Mouse (Mus musculus): ENCODE results near the gene Bcor.

The Bcor gene

DNA sequence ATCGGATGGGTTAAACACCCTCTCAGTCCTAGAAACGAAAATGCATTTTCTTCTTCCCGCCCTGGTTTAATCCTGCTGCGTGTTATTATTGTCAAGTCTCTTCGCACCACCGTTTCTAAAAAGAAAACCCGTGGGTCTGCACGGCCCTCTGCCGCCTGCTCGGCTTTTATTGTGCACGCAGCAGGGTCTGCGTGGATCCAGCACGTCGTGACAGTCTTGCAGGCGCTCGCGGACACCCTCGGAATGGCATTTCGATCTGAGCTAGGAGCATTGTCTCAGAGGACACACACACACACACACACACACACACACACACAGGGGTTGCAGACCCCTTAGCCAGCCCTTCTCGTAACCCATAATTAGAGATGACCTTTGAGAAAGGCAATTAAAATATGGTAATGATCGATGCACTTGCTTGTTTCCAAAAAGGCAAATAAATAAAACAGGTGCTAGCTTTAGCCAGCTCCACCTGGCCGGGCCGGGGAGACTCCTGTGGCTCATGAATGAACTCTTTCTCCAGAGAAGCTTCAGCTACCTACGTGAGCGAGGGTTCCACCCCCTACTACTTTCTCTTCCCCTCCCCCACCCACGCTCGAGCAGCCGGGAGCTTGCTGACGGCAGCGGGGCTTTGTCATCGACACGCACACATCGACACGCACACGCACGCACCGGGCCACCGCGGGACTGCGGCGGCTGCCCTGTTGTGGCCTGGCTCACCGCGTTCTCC is 8.7 kb downstream of the Bcor start:
- no peak for DNase-seq

DNA sequence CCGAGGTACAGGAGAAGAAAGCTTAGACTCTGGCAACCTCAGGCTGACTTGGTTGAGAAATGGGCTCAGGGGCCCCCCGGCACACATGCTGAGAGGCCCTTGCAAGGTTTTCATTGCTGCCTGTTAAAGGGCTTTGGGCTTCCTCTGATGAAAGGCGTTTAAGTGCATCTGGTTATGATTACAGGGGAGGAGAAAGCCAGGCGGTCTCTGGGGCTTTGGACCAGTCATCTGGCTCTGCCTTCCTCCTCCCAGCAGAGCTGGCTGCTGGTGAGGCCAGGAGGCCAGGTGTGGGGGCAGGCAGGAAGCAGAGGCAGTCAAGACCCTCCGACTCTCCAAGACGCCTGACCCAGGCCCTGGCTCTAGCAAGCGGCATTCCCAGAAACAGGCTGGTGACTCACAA is 9.7 kb downstream of the Bcor start:
- no peak for DNase-seq

DNA sequence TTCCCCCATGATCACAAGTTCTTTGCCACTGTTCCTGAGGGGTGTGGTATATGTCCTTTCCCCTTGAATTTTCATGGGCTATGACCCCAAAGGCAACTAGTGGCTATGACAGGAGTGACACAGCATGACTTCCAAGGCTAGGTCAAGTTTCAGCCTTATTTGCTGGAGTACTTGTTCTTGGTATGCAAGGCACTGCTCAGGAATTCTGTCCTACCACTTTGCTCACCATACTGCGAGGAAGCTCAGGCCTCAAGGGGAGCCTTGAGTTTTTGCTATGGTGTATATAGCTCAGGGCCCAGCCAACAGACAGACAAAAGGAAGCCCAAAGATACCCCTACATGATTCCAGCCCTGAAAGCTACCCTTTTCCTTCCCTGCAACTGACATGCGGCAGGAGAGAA is 13.9 kb downstream of the Bcor start:
- DNase-seq = no peak

DNA sequence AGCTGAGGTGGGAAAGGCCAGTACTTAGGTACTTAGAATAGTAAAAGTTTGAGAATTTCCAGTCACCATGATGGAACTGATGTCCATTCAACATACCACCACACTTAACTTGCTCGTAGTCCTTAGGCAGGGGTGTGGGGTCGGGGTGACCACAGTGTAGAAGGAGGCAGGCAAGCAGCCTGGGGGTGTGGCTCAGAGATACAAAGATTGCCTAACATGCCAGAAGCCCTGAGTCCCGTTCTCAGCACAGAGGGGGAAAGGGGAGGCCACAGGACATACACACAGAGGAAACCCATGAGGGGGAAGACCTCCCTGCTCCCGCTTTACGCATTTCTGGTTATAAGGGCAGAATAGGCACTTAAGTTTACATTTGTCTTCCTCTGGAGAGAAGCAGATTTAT is 17.3 kb downstream of the Bcor start:
- DNase-seq = no peak

DNA sequence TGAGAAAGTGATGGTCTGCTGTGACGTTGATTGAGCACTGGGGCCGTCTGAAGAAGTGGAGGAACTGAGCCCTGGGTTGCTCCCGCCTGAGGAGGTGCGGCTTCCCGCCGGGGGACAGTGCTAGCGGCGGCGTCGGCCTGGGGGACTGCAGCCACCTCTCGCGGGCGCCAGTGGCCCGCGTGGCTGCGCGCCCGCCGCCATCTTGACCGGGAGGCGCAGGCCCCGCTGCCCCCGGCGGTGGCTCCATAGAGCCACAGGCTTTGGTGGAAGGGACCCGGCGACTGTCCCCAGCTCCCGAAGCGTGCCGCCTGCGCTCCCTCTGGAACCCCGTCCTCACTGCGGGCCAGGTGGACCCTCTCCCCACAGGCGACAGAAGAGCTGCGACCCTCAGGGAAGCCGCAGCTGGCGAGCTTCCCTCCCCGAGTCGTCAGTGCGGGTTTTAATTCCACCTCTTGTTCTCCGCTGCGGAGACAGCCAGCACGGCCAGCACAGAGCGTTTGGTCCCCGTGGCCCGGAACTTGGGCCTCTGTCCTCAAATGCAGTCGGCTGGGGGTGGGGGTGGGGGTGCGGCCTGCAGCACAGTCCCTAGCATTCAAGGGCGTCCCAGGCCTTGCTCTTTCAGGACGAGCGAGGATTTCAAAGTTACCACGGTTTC is 19.9 kb downstream of the Bcor start:
- no peak for DNase-seq

DNA sequence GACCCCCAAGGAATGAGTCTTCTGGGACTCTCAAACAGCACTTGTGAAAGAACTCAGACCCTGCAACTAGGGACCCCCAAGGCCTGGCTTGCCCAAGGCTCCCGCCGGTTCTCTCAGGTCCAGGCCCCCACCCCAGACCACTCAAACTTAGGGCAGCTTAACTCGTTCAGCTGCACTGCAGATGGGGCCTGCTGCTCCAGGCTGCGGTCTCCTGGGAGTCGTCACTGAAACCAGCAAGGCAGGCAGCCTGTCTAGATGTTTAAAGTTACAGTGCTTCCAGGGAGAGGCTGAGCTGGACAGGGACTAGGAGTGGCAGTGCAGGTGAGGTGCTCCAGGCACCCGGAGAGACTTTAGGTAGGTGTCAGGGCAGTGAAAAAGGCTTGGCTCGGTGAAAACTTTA is 21.9 kb downstream of the Bcor start:
- DNase-seq = no peak

DNA sequence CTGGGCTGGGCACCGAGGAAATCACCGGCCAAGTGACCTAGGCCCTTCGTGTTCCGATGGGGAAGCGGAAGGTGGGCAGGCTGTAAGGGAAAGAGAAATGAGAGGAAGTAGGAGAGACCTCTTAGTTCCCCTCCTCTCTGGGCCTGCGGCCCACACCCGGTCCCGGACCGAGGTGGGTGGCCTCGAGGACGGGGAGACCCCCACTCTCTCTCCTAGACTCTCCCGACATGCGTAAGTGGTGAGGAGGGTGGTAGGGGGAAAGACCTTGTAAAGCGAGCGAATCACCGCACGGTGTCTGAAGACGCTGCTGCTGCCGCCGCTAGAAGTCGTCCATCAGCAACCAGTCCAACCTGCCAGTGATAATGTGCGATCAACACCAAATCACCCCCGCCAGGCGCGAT is 23.0 kb downstream of the Bcor start:
- DNase-seq = no peak

DNA sequence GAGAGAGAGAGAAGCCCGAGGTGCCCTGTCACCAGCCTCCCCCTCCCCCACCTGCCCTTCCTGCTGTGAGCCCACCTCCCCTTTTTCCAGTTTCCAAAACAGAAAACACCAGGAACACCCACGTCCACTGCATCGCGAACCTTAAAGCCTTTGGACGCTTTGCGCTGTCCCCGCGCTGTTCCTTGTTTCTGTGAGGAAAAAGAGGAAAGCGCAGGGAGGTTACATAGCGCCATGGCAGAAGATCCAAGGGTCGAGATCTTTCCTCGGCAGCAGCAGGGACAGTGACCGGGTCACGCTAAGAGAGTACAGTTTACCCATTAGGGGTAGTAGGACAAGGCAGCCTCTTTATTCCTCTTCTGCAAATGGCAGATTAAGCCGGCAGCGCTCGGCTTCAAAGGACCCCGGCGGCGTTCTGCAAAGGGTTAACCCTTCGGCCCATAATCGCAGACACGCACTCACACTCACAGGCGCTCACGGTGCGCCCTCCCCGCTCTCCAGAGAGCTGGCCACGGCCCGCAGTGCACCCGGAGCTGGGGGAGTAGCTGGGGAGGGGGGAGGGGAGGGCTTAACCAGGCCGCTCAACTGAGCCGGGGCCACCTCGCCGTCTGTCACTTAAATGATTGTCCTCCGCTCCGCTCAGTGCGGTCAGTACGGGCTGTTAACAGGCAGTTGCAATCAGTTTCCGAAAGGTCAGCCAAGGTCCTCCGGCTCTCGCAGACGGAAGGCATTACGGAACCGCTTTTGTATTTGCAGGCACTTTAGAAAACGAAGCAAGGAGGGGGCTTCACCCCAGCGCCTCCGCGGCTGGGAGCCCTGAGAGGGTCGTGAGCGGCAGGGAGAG is 23.7 kb downstream of the Bcor start:
- no peak for DNase-seq

DNA sequence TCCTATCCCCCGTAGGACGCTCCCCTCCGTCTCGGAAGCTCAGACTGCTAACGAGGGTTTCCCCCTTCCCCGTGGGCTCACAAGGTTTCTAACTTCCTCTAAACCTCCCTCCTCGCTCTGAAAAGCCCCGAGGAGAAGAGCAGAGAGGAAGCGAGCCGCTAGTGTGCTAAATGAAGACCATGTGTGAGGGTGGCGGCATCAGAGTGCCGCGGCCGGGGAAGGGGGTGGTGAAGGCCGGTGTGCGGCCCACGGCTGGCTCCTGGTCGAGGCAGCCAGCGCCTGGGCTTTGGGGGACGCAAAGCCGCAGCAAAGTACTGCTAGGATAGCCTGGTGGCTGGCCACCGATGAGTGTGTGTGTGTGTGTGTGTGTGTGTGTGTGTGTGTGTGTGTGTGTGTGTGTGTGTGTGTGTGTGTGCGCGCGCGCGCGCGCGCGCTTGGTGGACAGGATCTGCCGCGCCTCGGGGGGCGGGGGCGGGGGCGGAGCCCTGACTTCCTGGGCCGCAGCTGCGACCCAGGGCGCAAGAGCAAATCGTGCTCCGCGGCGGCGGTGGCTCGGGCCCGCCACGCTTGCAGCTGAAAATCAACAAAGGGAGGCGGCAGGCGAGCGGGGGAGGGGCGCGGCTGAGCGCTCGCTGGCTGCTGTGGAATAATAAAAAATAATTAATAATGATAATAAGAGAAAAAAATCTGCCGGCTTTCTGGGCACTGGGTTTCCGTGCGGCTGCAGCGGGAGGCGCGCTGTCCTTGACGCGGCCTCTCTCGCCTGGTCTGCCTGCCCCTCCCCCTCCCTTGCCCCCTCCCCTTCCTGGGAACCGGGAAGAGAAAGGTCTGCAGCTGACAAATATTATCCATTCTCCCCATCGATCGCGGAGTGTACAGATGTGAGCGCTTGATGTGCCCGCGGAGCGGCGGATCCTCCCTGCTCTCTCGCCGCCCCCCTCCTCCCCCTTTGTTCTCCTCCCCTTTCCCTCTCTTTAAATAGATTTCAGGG is 24.7 kb downstream of the Bcor start:
- no peak for DNase-seq

DNA sequence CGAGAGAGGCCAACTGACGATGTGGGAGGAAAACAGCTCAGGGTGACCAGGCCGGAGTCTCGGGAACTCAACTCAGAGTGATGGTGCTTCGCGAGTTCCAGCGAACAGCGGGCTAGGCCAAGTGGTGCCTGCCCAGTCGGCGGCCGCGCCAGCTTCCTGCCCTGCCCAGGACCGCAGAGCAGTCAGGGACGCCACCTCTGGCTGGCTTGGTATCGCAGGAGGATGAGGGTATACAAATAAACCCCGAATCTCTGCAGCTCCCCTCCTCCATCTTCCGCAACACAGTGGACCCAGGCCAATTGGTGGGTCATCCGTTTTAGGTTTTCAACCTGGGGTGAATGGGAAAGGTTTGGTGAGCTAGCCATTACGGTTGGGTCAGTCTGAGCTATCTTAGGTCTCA is 25.6 kb downstream of the Bcor start:
- no peak for DNase-seq

DNA sequence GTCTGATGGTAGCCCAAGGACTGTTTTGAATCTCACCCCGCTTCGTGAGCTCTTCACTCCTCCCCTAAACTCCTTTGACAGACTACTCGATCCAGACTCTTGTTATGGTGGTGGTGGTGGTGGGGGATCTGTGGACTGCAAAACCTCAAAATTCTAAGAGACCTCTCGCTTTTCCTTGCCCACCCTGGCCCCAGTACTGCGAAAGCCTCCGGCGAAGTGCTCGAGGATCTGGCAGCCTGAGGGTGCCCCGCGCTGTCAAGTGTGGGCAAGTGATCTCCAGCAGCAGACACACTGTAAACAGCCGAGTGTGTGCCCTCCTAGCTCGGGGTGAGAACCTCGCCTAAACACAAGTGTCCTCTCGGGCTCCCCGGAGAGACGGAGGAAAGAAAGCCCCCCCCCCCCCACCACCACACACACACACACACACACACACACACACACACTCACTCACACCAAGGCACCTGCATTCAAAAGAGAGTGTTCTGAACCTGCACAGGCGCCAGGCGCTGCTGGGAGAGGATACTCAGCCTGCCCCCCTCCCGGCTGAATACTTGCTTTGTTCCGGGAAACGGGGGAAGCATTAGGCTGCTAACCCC is 26.2 kb downstream of the Bcor start:
- no peak for DNase-seq

DNA sequence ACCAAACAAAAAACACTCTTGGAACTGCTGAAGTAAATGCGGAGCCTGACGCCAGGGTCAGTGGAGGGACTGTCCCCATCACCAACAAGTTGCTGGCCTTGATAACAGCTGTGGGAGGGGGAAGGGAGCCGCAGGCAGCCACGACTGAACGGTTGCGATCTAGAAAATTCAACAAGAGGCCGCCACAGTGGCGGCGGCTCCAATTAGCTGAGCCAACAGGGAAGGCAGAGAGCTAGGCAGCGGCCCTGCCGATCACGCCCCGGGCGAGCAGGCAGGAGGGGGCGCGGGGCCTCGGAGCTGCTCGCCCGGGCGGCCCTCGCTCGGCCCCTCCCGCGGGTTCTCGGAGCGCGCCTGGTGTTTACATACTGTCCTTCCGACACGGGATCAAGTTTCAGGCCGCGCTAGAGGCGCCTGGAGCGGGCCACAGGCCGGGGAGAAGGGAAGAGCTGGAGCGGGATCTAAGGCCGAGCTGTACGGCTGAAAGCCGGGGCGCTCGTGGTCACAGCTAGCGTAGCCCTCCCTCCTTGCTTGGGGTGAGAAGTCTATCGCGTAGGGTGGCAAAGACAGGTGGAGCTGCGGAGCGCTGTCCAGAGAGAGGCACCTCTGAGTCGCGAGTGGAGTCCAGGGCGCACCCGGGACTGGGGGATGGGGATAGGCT is 26.8 kb downstream of the Bcor start:
- DNase-seq = no peak

DNA sequence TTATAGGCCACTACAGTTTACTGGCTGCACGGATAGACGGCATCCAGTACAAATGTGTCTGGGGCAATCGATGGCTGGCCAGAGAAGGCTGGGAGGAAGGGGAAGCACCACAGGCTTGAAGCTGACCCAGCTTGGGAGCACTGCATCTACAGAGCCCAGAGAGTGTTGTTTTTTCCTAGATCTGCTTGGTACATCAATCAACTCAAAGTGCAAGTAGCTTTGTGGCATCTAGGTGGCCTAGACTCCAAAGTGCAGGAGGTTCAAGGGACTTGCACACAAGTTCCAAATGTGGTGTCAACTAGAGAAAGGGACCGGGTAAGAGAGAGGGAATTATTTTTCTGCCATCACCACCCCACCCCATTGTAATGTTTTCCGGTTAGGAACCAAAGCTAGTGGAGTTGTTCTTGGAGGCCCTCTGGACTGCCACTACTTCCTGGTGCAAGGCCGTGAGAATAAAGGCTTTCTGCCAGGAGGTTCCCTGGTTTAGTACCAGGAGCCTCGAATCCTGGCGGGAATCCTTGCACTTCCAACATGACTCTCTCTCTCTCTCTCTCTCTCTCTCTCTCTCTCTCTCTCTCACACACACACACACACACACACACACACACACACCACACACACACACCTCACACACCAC is 27.5 kb downstream of the Bcor start:
- DNase-seq = no peak

DNA sequence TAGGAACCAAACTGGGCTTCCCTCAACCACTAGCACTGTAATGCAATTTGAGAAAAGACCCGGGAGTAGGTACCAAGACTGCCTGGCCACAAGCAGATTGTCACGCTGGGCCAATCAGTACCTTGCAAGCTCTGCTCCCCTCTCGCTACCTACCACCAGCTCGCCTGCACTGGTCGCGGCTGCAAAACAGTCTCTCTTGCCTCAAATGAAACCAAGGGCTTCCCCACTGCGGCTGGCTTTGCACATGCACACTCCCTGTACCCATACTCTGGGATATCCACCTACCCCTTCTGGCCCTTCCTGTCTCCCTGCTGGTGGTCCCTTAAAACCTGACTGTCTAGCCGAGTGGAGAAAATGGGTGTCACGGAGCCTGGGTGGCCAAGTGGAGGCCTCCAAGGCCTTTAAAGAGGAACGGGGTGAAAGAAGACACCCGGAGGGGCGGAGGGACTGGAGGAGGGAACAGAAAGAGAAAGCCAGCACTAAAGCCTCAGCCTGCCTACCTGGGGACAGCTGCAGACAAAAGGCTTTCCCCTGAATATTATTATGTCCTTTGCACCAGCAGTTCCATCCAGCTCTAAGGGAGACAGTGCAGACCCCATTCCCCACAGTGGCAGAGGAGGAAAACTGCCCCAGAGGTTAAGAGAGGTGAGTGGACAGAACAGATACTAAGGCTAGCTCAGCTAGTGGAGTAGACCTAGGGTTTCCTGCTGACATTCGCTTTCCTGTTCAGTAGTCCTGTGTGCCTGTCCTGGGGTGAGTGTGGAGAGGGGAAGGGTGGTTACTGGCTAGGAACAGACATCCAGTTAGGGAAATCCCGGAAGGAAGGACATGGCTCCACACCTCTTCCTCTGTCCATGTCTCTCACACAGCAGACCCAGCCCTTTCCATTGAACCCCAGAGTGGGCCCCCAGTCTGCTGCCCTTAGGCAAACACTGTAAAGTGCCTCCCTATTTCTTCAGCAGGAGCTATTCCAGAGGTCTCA is 30.0 kb downstream of the Bcor start:
- DNase-seq = no peak

DNA sequence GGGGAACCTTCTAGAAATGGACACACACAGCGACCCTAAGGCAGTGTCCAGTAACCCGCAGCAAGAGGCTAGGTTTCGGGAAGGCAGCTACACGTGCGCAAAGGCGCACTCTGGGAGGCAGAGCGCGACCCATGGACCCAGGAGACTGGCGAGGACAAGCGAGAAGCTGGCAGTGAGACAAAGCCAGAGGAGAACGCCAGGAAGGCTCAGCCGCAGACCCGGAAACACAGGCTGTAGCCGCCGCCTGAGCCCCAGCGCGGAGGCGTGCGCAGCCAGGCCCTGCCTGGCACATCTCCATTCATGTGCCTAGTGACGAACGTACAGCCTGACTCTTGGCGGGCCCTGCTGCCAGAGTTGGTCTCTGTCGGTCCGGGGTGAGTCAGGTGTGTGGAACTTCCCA is 30.9 kb downstream of the Bcor start:
- DNase-seq = no peak

DNA sequence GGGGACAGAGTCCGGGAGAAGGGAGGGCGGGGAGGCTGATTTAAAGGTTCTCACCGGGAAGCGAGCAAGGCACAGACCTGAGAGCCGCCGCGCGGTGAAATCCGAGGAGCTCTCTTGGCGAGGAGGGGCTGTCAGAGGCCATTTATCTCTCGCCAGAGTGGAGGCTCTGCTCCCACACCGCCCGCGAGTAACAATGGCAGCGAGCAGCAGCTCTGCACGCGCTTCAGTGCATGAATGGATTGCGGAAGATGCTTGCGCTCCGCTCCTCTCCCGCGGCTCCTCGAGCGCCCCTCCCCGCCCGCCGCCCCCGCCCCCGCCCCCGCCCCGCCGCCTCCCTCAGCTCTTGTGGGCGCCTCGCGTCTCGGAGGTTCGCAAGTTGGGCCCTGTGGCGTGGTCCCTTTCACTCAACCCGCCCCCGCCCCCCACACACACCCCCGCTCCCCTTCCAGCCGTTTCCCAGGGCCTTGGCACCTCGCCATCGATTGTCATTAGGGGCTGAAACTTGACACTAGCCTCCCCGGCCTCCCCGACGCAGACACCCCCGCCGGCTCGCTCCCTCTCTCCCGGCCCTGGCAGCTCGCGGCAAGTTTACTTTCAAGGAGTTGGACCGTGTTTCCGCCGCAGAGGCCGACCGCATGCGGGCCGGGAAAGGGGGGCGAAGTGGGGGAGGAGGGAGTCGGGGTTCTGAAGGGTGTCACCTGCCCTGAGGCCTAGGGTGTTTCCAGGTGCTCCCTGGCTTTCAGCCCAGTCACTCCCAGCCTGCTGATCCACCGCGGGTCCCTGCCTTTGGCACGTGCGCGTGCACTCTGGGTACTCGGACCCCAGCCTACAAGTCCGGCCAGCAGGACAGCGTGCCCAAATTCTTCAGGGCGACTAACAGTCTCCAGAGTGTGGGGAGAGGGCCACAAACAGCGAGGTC is 31.7 kb downstream of the Bcor start:
- DNase-seq = no peak

DNA sequence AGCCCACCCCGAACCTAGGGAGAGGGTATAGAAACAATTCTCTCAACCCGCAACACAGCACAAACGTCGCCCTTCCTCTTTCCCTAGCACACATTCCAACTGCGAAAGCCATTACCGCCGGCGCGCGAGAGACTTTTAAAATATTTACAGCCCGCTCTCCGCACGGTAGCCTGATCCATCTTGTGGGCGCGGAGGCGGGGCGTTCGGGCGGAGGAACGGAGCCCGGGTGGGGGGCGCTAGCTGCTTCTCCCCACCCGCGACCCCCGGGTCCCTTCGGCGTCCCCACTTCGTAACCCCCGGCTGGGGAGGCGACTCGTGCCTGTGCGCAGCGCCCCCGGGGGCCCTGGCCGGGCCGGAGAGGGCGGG is 32.4 kb downstream of the Bcor start:
- no peak for DNase-seq

DNA sequence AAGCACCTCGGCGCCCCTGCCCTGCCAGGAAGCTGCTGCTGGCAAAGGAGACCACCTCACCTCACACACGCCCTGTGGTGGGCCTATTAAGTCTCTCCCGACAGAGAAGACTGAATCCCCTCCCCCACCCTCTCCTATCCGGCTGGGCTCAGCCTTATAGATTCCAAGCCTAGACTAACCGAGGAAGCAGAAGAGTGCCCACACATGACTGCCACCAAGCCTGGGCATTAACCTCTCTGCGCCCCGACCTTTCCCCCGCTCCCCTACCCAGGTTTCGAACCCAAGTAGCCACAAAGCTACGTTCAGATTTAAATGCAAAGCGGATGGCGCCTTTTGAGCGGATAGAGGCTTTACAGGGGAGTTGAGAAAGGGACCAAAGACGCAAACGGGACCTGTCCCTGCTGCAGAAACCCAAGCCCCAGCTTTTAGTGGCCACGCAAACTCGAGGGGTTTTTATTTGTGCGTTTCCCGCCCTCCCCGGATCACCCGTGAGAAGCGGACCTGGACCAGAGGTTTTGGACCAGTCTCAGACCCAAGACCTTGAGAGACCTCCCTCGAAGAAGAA is 33.0 kb downstream of the Bcor start:
- no peak for DNase-seq

Measured in right cerebral cortex, postnatal 25 days (tissue).